Mouse (Mus musculus): ENCODE results near the gene Cdh19.

Cdh19 gene

DNA sequence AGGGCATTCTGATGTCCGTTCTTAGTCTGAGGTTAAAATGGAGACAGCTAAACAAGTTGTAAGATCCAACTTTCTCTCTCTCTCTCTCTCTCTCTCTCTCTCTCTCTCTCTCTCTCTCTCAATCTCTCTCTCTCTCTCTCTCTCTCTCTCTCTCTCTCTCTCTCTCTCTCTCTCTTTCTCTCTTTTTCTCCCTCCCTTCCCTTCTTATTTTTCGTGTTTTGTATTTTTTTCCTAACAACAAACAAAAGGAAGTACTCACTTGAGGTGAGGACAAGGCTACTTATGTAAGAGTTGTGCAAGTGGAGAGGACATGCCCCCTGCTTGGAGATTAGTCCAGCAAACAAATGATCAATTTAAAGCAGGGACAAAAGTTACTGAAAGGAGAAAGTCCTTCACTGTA is at the start of gene Cdh19:
Gene Cdh19, minus strand, starts transcription at position 101 of the 400 bp plus-strand sequence.
- DNase-seq (ENCODE audit: extremely low spot score, low read depth, low spot score), result no peak

GRCm38 (mm10) chr1:111020434-111021060 is 43.2 kb upstream of the Cdh19 start:
- peak; percentile 52 for DNase-seq (ENCODE audit: extremely low spot score, low read depth, low spot score)

- DNase-seq (ENCODE audit: extremely low spot score, low read depth, low spot score), result no peak
These were observed 40.3 kb upstream of the Cdh19 start for GRCm38 (mm10) chr1:111017640-111018039.

GRCm38 (mm10) chr1:110989824-110990223 is 12.4 kb upstream of the Cdh19 start:
- DNase-seq (ENCODE audit: extremely low spot score, low read depth, low spot score), result no peak

- DNase-seq (ENCODE audit: extremely low spot score, low read depth, low spot score), result no peak
These were observed 8.2 kb downstream of the Cdh19 start for GRCm38 (mm10) chr1:110969201-110969600.

- DNase-seq (ENCODE audit: extremely low spot score, low read depth, low spot score), result no peak
These were observed 67.6 kb downstream of the Cdh19 start for GRCm38 (mm10) chr1:110909752-110910151.

DNA sequence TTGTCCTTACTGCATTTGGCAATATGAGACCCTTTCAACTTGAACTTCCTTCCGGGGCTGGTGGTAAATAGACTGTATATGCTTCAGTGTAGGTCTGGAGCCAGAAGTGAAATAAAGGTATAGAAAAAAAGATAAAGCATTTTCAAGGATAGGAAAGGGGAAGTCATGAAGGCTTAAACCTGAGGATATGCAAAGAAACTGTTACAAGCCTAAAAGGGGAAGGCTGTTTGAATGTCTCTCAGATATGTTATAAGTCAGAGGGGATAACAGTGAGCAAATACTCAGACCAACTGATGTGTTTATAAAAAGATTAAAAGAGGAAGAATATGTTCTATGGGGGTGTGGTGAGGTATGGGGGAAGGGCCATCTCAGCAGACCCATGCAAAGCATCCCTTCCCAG is 68.2 kb downstream of the Cdh19 start:
- DNase-seq (ENCODE audit: extremely low spot score, low read depth, low spot score), result no peak

DNA sequence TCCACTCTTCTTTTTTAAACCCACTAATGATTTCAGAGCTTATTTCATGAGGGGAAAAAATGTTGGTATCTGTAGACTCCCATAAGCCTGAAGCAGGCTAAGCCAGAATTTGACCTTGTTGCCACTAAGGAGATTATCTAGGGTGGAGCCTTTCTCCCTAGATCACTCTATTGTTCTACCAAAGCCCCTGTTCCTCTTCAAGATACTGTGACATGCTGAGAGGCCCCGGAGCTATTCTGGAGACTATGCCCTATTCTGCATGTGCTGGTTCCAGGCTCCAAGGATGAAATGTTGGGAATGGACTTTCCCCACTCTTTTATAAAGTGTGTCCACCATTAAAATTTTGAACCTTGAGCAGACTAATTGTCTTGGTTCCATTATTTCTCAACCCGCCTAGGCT is 73.1 kb downstream of the Cdh19 start:
- DNase-seq (ENCODE audit: extremely low spot score, low read depth, low spot score), result no peak

Measured in hindlimb bud, embryonic 11.5 days (tissue).